Mouse (Mus musculus): Measurements from ENCODE around the gene Hs6st1.

The Hs6st1 gene

GRCm38 (mm10) chr1:36129881-36130280 is 61.7 kb downstream of the Hs6st1 start:
- no peak for DNase-seq (ENCODE audit: low spot score)

- DNase-seq (ENCODE audit: low spot score): no peak
Observed at GRCm38 (mm10) chr1:36130307-36131035, 62.3 kb downstream of the Hs6st1 start.

DNA sequence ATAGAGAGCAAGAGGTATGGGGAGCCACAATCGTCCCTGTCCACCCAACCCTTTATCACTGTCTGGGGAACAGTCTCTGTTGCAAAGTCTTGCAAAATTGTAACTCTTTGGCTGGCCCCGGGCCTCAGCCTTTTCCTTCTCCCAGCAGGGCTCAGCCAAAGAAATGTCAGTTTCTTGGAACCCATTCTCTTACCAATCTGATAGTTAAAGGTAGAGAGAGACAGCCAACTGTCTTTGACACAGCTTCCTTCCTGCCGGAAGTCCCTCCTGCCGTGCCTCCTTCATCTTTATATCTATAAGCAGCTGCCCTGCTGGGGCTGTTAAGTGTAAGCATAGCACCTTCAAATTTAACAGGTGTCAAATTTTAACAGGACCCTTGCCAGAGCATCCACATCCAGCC is 63.0 kb downstream of the Hs6st1 start:
- no peak for DNase-seq (ENCODE audit: low spot score)

GRCm38 (mm10) chr1:36131766-36132165 is 63.6 kb downstream of the Hs6st1 start:
- DNase-seq (ENCODE audit: low spot score): no peak

- DNase-seq (ENCODE audit: low spot score): no peak
Observed at GRCm38 (mm10) chr1:36132211-36132610, 64.0 kb downstream of the Hs6st1 start.

- no peak for DNase-seq (ENCODE audit: low spot score)
Observed at GRCm38 (mm10) chr1:36133041-36133440, 64.8 kb downstream of the Hs6st1 start.

DNA sequence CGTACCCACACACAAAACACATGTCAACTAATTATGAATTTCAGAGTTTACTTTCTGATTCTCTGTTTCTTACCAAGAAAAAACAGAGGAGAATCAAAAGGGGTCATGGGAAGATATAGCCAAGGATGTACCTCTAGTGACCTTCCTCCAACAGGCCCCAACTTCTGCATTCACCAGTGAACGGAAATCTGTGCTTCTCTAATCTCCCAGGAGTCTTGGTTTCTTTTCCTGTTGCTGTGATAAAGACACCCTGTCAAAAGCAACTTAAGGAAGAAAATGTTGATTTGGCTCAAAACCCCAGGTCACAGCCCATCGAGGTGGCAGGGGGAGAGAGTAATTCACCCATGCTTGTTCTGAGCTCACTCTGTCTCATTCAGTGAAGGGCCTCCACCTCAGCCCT is 65.4 kb downstream of the Hs6st1 start:
- no peak for DNase-seq (ENCODE audit: low spot score)

DNA sequence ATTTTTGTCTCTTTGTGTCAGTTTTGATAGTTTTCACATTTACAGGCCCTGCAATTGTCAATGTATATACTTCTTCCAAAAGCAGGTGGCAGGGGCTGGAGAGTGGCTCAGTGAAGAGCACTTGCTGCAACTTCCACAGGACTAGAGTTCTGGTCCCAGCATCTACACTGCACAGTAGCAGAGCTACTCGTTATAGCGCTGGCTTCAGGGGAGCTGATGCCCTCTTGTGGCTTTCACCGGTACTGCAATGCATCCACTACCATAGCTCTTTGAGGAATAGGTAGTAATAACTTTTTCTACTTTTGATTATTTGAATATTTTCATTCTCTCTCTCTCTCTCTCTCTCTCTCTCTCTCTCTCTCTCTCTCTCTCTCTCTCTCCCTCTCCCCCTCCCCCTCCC is 66.4 kb downstream of the Hs6st1 start:
- peak; percentile 51 for DNase-seq (ENCODE audit: low spot score)

- DNase-seq (ENCODE audit: low spot score): no peak
Observed at GRCm38 (mm10) chr1:36140311-36140710, 72.1 kb downstream of the Hs6st1 start.

- no peak for DNase-seq (ENCODE audit: low spot score)
Observed at GRCm38 (mm10) chr1:36145050-36145449, 76.8 kb downstream of the Hs6st1 start.

DNA sequence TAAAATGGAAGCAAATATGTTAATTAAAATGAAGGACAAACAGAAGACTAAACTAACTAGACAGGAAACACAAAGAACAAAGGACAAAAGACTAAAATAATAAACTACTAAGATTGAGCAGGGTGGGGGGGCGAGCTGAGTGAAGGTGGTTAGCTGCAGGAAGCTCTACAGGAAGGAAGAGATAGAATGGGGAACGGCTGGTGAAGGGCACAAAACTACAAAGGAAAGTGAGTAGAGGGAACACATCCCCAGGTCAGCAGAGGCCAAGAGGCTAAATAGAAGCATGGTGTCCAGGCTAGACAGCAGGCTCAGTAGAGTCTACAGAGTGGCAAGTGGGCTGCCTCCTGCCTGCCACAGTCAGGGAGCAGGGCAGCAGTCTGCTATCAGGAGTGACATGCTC is 80.6 kb downstream of the Hs6st1 start:
- DNase-seq (ENCODE audit: low spot score): no peak

- no peak for DNase-seq (ENCODE audit: low spot score)
Observed at GRCm38 (mm10) chr1:36149411-36149810, 81.2 kb downstream of the Hs6st1 start.
